Comparison of ENCODE assay signal across 11 mouse cellular contexts in the genomic region with DNA sequence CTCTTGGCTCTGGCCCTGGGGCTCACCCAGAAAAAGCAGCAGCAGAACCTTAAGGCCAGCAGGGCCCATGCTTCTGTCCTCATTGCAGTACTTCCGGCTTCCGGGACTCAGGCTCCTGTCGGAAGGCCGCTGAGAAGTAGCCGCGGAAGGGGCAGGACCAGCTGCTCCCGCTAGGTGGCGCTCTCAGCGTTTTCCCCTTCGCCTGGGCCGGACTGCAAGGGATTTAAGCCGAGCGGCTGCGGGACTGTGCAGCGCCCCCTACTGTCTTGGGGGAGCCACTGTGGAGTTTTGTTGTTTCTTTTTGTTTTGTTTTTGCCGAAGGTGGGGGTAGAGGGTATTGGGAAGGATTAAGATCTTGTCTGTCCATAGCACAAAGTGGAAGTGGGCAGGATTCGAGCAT. TPM values are rescaled to one million over a fixed set of nuclear protein-coding genes. Genes with fewer than 3 reads are reported as not detected.
DNase-seq lines count a peak whose midpoint lies in the region; ATAC-seq and TF ChIP-seq lines count a peak whose summit lies in the region.
"Had no signal": no experiment of that assay in that cellular context is flagged by ENCODE, and none has a peak within 500 bp of the region (broad histone marks: within the 10 kb centered on the region; RNA-seq: fewer than 3 reads in every experiment).

Gene Prss48 (minus strand): TSS at position 69 of the 400 bp plus-strand sequence.

- no peaks in the 10 kb centered on the region for H3K4me1 ChIP-seq in kidney, embryonic 16.5 days (ENCODE audit: insufficient read depth, low read length)
- H3K4me1 ChIP-seq: limb, embryonic 15.5 days had no signal

- peak; percentile 62 for TF ChIP-seq CTCF in layer of hippocampus, adult 2 months (conservative IDR thresholded peaks at IDR 0.05)

- peaks cover 3% of the 10 kb centered on the region; the same call in 1 of the 2 replicates for H3K9me3 ChIP-seq in kidney, embryonic 16.5 days (ENCODE audit: low read length)
- H3K9me3 ChIP-seq: limb, embryonic 15.5 days had no signal

- no peaks in the 10 kb centered on the region for H3K27me3 ChIP-seq in splenic B cell, adult 2 months (ENCODE audit: control insufficient read depth, insufficient read depth, low read length, poor library complexity, severe bottlenecking)
- no peaks in the 10 kb centered on the region for H3K27me3 ChIP-seq in kidney, embryonic 16.5 days (ENCODE audit: insufficient read depth, low read length)
- H3K27me3 ChIP-seq: limb, embryonic 15.5 days had no signal

- 83% methylated on average over 17 of the region's 17 CpGs for WGBS in kidney, embryonic 16.5 days

- H3K4me2 ChIP-seq in kidney, embryonic 16.5 days (replicated peaks; ENCODE audit: low read depth, low read length), result no peak within 1 kb of the TSS
- H3K4me2 ChIP-seq: limb, embryonic 15.5 days had no signal

- DNase-seq in adrenal gland, postnatal 14 days, result peak; percentile 17
- DNase-seq in adrenal gland, adult 18-20 months (ENCODE audit: low spot score in 2 of 2), result no peak
- no peak for DNase-seq in layer of hippocampus, adult 2 months (ENCODE audit: low spot score in 2 of 2)
- DNase-seq in layer of hippocampus, adult 9-11 months, result no peak
- peak; percentile 7 for DNase-seq in induced T-regulatory cell, adult 2 months (ENCODE audit: low read depth)
- DNase-seq in splenic B cell, adult 2 months (ENCODE audit: low read depth, low spot score), result peak; percentile 2
- no peak for DNase-seq in MN1 (ENCODE audit: low spot score)

- H3K36me3 ChIP-seq in splenic B cell, adult 2 months (ENCODE audit: control insufficient read depth, insufficient read depth, low read length, poor library complexity, severe bottlenecking), result no peaks in the 10 kb centered on the region
- H3K36me3 ChIP-seq in kidney, embryonic 16.5 days (ENCODE audit: insufficient read depth, low read length), result peaks cover 6% of the 10 kb centered on the region; the same call in 1 of the 2 replicates
- H3K36me3 ChIP-seq: limb, embryonic 15.5 days had no signal

- H3K27ac ChIP-seq in layer of hippocampus, adult 2 months, result no peak within 1 kb of the TSS
- H3K27ac ChIP-seq in kidney, embryonic 16.5 days (ENCODE audit: low read length), result no peak within 1 kb of the TSS
- H3K27ac ChIP-seq: limb, embryonic 15.5 days had no signal

- ATAC-seq in kidney, embryonic 16.5 days (ENCODE audit: low FRiP score, low TSS enrichment), result no peak

- H3K4me3 ChIP-seq in layer of hippocampus, adult 2 months, result no peak within 1 kb of the TSS
- no peak within 1 kb of the TSS for H3K4me3 ChIP-seq in kidney, embryonic 16.5 days (ENCODE audit: low read length)
- H3K4me3 ChIP-seq: erythroblast, embryonic 14.5 days; limb, embryonic 15.5 days had no signal

- H3K9ac ChIP-seq in kidney, embryonic 16.5 days (replicated peaks; ENCODE audit: low read length), result no peak within 1 kb of the TSS
- H3K9ac ChIP-seq: limb, embryonic 15.5 days had no signal

RNA-seq across cellular contexts. Expression of gene Prss48, which starts in this region (rescaled TPM):
- total RNA-seq in adrenal gland, postnatal 14 days (2021), result not detected in 2 replicates
- total RNA-seq in adrenal gland, adult 18-20 months (2021), result not detected
- not detected for total RNA-seq in layer of hippocampus, adult 2 months (2021)
- 0.19 and 0.27 TPM in 2 replicates for polyA plus RNA-seq in kidney, embryonic 16.5 days (2015; fragmentation: Nextera tagmentation; extraction: Ambion mirVana)
- polyA plus RNA-seq: erythroblast, embryonic 14.5 days; heart, embryonic 16.5 days; limb, embryonic 15.5 days had no signal

Comparison
In these comparisons a context has a peak if more than half of its experiments do, and no peak if none do; other contexts are left out.
1. Peak in DNase-seq in adrenal gland, postnatal 14 days; RNA of the gene not detected or under 1 TPM.
2. DNase-seq: peak in induced T-regulatory cell, adult 2 months (single experiment) and splenic B cell, adult 2 months (single experiment); none in adrenal gland, adult 18-20 months (0 of 2), layer of hippocampus, adult 2 months (0 of 2), layer of hippocampus, adult 9-11 months (single experiment) and MN1 (single experiment).